Mouse (Mus musculus): ENCODE results near the gene Map3k12. TPM values are rescaled to one million over a fixed set of nuclear protein-coding genes. Genes with fewer than 3 reads are reported as not detected.

Map3k12 gene
- polyA plus RNA-seq, 1 experiment from 2014 or later = 16.4 TPM

GRCm38 (mm10) chr15:102515791-102516190 is 1.1 kb downstream of the Map3k12 start:
- peak overlapping the region; percentile 92 for H3K4me2 ChIP-seq
- ATAC-seq (ENCODE audit: low FRiP score) (no peak), DNase-seq (ENCODE audit: low spot score, missing footprints) (no peak)
- H3K9ac ChIP-seq (ENCODE audit: low read length) = peak overlapping the region; percentile 86
- H3K27ac ChIP-seq (ENCODE audit: low read depth, low read length) = peak overlapping the region; percentile 78; the same call in 1 of the 2 replicates
- H3K4me3 ChIP-seq (ENCODE audit: low read depth, low read length) = peak overlapping the region; percentile 65
- 41% methylated on average over 4 of the region's 4 CpGs for WGBS
- no peaks in the 10 kb centered on the region for H3K9me3 ChIP-seq (ENCODE audit: control insufficient read depth, low read length)
- H3K4me1 ChIP-seq (ENCODE audit: control insufficient read depth, insufficient read depth, low read length) = peaks cover 36% of the 10 kb centered on the region
- no peaks in the 10 kb centered on the region for H3K27me3 ChIP-seq (ENCODE audit: control insufficient read depth, insufficient read depth, low read length)
- H3K36me3 ChIP-seq (ENCODE audit: control insufficient read depth, insufficient read depth, low read length) = no peaks in the 10 kb centered on the region

GRCm38 (mm10) chr15:102515261-102515660 is 1.6 kb downstream of the Map3k12 start:
- Histone ChIP-seq H3K27ac (ENCODE audit: low read depth, low read length) (no peak overlapping the region), H3K27me3 (ENCODE audit: control insufficient read depth, insufficient read depth, low read length) (no peaks in the 10 kb centered on the region)
- ATAC-seq (ENCODE audit: low FRiP score) = no peak

GRCm38 (mm10) chr15:102513004-102513403 is 3.9 kb downstream of the Map3k12 start:
- no peak overlapping the region for H3K9ac ChIP-seq (ENCODE audit: low read length)

More at GRCm38 (mm10) chr15:102515261-102515660, 1.6 kb downstream of the Map3k12 start:
- Histone ChIP-seq H3K36me3 (ENCODE audit: control insufficient read depth, insufficient read depth, low read length) (no peaks in the 10 kb centered on the region), H3K4me1 (ENCODE audit: control insufficient read depth, insufficient read depth, low read length) (peaks cover 38% of the 10 kb centered on the region), H3K4me2 (peak overlapping the region; percentile 92; the same call in 1 of the 2 replicates), H3K9me3 (ENCODE audit: control insufficient read depth, low read length) (no peaks in the 10 kb centered on the region), H3K4me3 (ENCODE audit: low read depth, low read length) (no peak overlapping the region), H3K9ac (ENCODE audit: low read length) (no peak overlapping the region)
- DNase-seq (ENCODE audit: low spot score, missing footprints) = peak; percentile 66
- WGBS = 90% methylated on average over 2 of the region's 2 CpGs

GRCm38 (mm10) chr15:102512471-102512870 is 4.4 kb downstream of the Map3k12 start:
- Histone ChIP-seq H3K4me1 (ENCODE audit: control insufficient read depth, insufficient read depth, low read length) (peaks cover 43% of the 10 kb centered on the region), H3K27ac (ENCODE audit: low read depth, low read length) (peak overlapping the region; percentile 81), H3K9me3 (ENCODE audit: control insufficient read depth, low read length) (no peaks in the 10 kb centered on the region), H3K4me3 (ENCODE audit: low read depth, low read length) (no peak overlapping the region), H3K4me2 (no peak overlapping the region), H3K27me3 (ENCODE audit: control insufficient read depth, insufficient read depth, low read length) (no peaks in the 10 kb centered on the region), H3K9ac (ENCODE audit: low read length) (no peak overlapping the region), H3K36me3 (ENCODE audit: control insufficient read depth, insufficient read depth, low read length) (no peaks in the 10 kb centered on the region)
- ATAC-seq (ENCODE audit: low FRiP score) (no peak), DNase-seq (ENCODE audit: low spot score, missing footprints) (no peak)

More at GRCm38 (mm10) chr15:102513004-102513403, 3.9 kb downstream of the Map3k12 start:
- 77% methylated on average over 3 of the region's 3 CpGs for WGBS
- Histone ChIP-seq H3K27ac (ENCODE audit: low read depth, low read length) (no peak overlapping the region), H3K9me3 (ENCODE audit: control insufficient read depth, low read length) (no peaks in the 10 kb centered on the region), H3K36me3 (ENCODE audit: control insufficient read depth, insufficient read depth, low read length) (no peaks in the 10 kb centered on the region), H3K4me2 (no peak overlapping the region), H3K4me1 (ENCODE audit: control insufficient read depth, insufficient read depth, low read length) (peaks cover 43% of the 10 kb centered on the region), H3K4me3 (ENCODE audit: low read depth, low read length) (no peak overlapping the region), H3K27me3 (ENCODE audit: control insufficient read depth, insufficient read depth, low read length) (no peaks in the 10 kb centered on the region)
- ATAC-seq (ENCODE audit: low FRiP score) (no peak), DNase-seq (ENCODE audit: low spot score, missing footprints) (no peak)

- 0 out of 2 replicates have a peak overlapping the region, but pooled peaks have one; percentile 10 for H3K9ac ChIP-seq (ENCODE audit: low read length)
- no peaks in the 10 kb centered on the region for H3K27me3 ChIP-seq (ENCODE audit: control insufficient read depth, insufficient read depth, low read length)
- no peak overlapping the region for H3K4me3 ChIP-seq (ENCODE audit: low read depth, low read length)
- H3K36me3 ChIP-seq (ENCODE audit: control insufficient read depth, insufficient read depth, low read length) = no peaks in the 10 kb centered on the region
- peaks cover 39% of the 10 kb centered on the region for H3K4me1 ChIP-seq (ENCODE audit: control insufficient read depth, insufficient read depth, low read length)
- peak overlapping the region; percentile 82 for H3K4me2 ChIP-seq
- peak overlapping the region; percentile 81 for H3K27ac ChIP-seq (ENCODE audit: low read depth, low read length)
- ATAC-seq (ENCODE audit: low FRiP score) = no peak
- DNase-seq (ENCODE audit: low spot score, missing footprints) = no peak
- H3K9me3 ChIP-seq (ENCODE audit: control insufficient read depth, low read length) = no peaks in the 10 kb centered on the region
- 31% methylated on average over 5 of the region's 5 CpGs for WGBS
Measured at GRCm38 (mm10) chr15:102512010-102512409, 4.9 kb downstream of the Map3k12 start.

GRCm38 (mm10) chr15:102511285-102511833 is 5.5 kb downstream of the Map3k12 start:
- Histone ChIP-seq H3K27ac (ENCODE audit: low read depth, low read length) (peak overlapping the region; percentile 81), H3K9ac (ENCODE audit: low read length) (0 out of 2 replicates have a peak overlapping the region, but pooled peaks have one; percentile 18), H3K9me3 (ENCODE audit: control insufficient read depth, low read length) (no peaks in the 10 kb centered on the region), H3K36me3 (ENCODE audit: control insufficient read depth, insufficient read depth, low read length) (no peaks in the 10 kb centered on the region), H3K4me1 (ENCODE audit: control insufficient read depth, insufficient read depth, low read length) (peaks cover 39% of the 10 kb centered on the region), H3K4me2 (peak overlapping the region; percentile 82), H3K4me3 (ENCODE audit: low read depth, low read length) (peak overlapping the region; percentile 62; the same call in 1 of the 2 replicates), H3K27me3 (ENCODE audit: control insufficient read depth, insufficient read depth, low read length) (no peaks in the 10 kb centered on the region)
- ATAC-seq (ENCODE audit: low FRiP score) = peak; percentile 18
- WGBS = 9% methylated on average over 6 of the region's 6 CpGs
- no peak for DNase-seq (ENCODE audit: low spot score, missing footprints)

GRCm38 (mm10) chr15:102510590-102511284 is 6.1 kb downstream of the Map3k12 start:
- peak; percentile 99 for DNase-seq (ENCODE audit: low spot score, missing footprints)
- Histone ChIP-seq H3K9ac (ENCODE audit: low read length) (peak overlapping the region; percentile 80), H3K36me3 (ENCODE audit: control insufficient read depth, insufficient read depth, low read length) (no peaks in the 10 kb centered on the region), H3K4me2 (peak overlapping the region; percentile 82), H3K27ac (ENCODE audit: low read depth, low read length) (peak overlapping the region; percentile 81), H3K4me1 (ENCODE audit: control insufficient read depth, insufficient read depth, low read length) (peaks cover 35% of the 10 kb centered on the region), H3K9me3 (ENCODE audit: control insufficient read depth, low read length) (no peaks in the 10 kb centered on the region), H3K27me3 (ENCODE audit: control insufficient read depth, insufficient read depth, low read length) (no peaks in the 10 kb centered on the region), H3K4me3 (ENCODE audit: low read depth, low read length) (peak overlapping the region; percentile 62)
- ATAC-seq (ENCODE audit: low FRiP score) = peak; percentile 97
- 5% methylated on average over 34 of the region's 34 CpGs for WGBS

- ATAC-seq (ENCODE audit: low FRiP score) (peak; percentile 66), DNase-seq (ENCODE audit: low spot score, missing footprints) (no peak)
- WGBS = 7% methylated on average over 9 of the region's 9 CpGs
- Histone ChIP-seq H3K4me1 (ENCODE audit: control insufficient read depth, insufficient read depth, low read length) (peaks cover 33% of the 10 kb centered on the region), H3K36me3 (ENCODE audit: control insufficient read depth, insufficient read depth, low read length) (no peaks in the 10 kb centered on the region), H3K27ac (ENCODE audit: low read depth, low read length) (peak overlapping the region; percentile 81), H3K4me2 (peak overlapping the region; percentile 82), H3K9ac (ENCODE audit: low read length) (peak overlapping the region; percentile 80), H3K9me3 (ENCODE audit: control insufficient read depth, low read length) (no peaks in the 10 kb centered on the region), H3K4me3 (ENCODE audit: low read depth, low read length) (peak overlapping the region; percentile 62), H3K27me3 (ENCODE audit: control insufficient read depth, insufficient read depth, low read length) (no peaks in the 10 kb centered on the region)
Measured at GRCm38 (mm10) chr15:102510110-102510509, 6.8 kb downstream of the Map3k12 start.

- DNase-seq (ENCODE audit: low spot score, missing footprints) (no peak), ATAC-seq (ENCODE audit: low FRiP score) (no peak)
- H3K4me3 ChIP-seq (ENCODE audit: low read depth, low read length) = no peak overlapping the region
- H3K27ac ChIP-seq (ENCODE audit: low read depth, low read length) = no peak overlapping the region
- peaks cover 8% of the 10 kb centered on the region; the same call in 1 of the 2 replicates for H3K36me3 ChIP-seq (ENCODE audit: control insufficient read depth, insufficient read depth, low read length)
- H3K4me1 ChIP-seq (ENCODE audit: control insufficient read depth, insufficient read depth, low read length) = peaks cover 33% of the 10 kb centered on the region
- 88% methylated on average over 3 of the region's 3 CpGs for WGBS
- H3K9ac ChIP-seq (ENCODE audit: low read length) = no peak overlapping the region
- H3K27me3 ChIP-seq (ENCODE audit: control insufficient read depth, insufficient read depth, low read length) = no peaks in the 10 kb centered on the region
- no peaks in the 10 kb centered on the region for H3K9me3 ChIP-seq (ENCODE audit: control insufficient read depth, low read length)
- H3K4me2 ChIP-seq = no peak overlapping the region
Measured at GRCm38 (mm10) chr15:102508336-102508735, 8.5 kb downstream of the Map3k12 start.
